Mouse (Mus musculus) C2C12 (cell line): ENCODE results near the gene Olfr1045.
"Not testable (repeated sequence)": the region's sequence is repeated elsewhere in the genome, so short reads cannot be mapped to it uniquely, and the experiment has no call there.

Source experiments
- CEBPB ChIP-seq: IDR thresholded peaks from one replicate; pipeline ENCODE4 v1.6.1; 2011; ENCODE audit warnings: low read depth, mild to moderate bottlenecking, control low read depth, moderate library complexity
- CTCF ChIP-seq: IDR thresholded peaks from one replicate; pipeline ENCODE4 v1.5.1; 2011; ENCODE audit not compliant: control insufficient read depth, insufficient read depth, insufficient read length
- MAX ChIP-seq: IDR thresholded peaks from one replicate; pipeline ENCODE4 v1.6.1; 2011; ENCODE audit warnings: mild to moderate bottlenecking, control low read depth
- MYOD1 ChIP-seq: IDR thresholded peaks from one replicate; pipeline ENCODE4 v1.6.1; 2011; ENCODE audit warnings: low read depth; ENCODE audit not compliant: control insufficient read depth, insufficient read length
- USF1 ChIP-seq: IDR thresholded peaks from one replicate; pipeline ENCODE4 v1.6.1; 2011; ENCODE audit warnings: low read depth, mild to moderate bottlenecking, control low read depth, moderate library complexity

- not testable (repeated sequence) for TF ChIP-seq CEBPB, CTCF, MAX, USF1, MYOD1
These were observed 27.4 kb downstream of the Olfr1045 start for GRCm38 (mm10) chr2:86175422-86175821.
